Mouse (Mus musculus) limb, embryonic 14.5 days (tissue): ENCODE data around the gene Acbd6. TPM values are rescaled to one million over a fixed set of nuclear protein-coding genes. Genes with fewer than 3 reads are reported as not detected.

Experiments
- ATAC-seq: fragments of 200-750 bp; cut with Nextera tagmentation; 2 replicates; pipeline ENCODE4 v1.8.0; 2017; ENCODE audit warnings: low read depth, moderate number of reproducible peaks, moderate TSS enrichment; ENCODE audit not compliant: low FRiP score
- DNase-seq: peaks from one replicate; pipeline ENCODE4 v3.0.0-alpha.2; 2015; ENCODE audit warnings: low spot score
- H3K27ac ChIP-seq: fragments of 300-500 bp; sonication (generic); replicated peaks from 2 replicates; pipeline ENCODE4 v1.5.1; 2014; ENCODE audit warnings: low read depth, mild to moderate bottlenecking, low read length, moderate library complexity, mixed read lengths
- H3K27me3 ChIP-seq: fragments of 300-500 bp; sonication (generic); 2 replicates; pipeline ENCODE4 v1.6.1; 2014; ENCODE audit warnings: low read length, mixed read lengths; ENCODE audit not compliant: control insufficient read depth, insufficient read depth
- H3K36me3 ChIP-seq: fragments of 300-500 bp; sonication (generic); 2 replicates; pipeline ENCODE4 v1.6.1; 2014; ENCODE audit warnings: mild to moderate bottlenecking, low read length, moderate library complexity, mixed read lengths; ENCODE audit not compliant: control insufficient read depth, insufficient read depth
- H3K4me1 ChIP-seq: fragments of 300-500 bp; sonication (generic); 2 replicates; pipeline ENCODE4 v1.6.1; 2014; ENCODE audit warnings: antibody characterized with exemption, low read length, mixed read lengths; ENCODE audit not compliant: control insufficient read depth, insufficient read depth
- H3K4me2 ChIP-seq: fragments of 300-500 bp; sonication (generic); replicated peaks from 2 replicates; pipeline ENCODE4 v1.6.1; 2014; ENCODE audit warnings: low read depth, mild to moderate bottlenecking, low read length, moderate library complexity; ENCODE audit not compliant: severe bottlenecking
- H3K4me3 ChIP-seq: fragments of 300-500 bp; sonication (generic); replicated peaks from 2 replicates; pipeline ENCODE4 v1.5.1; 2014; ENCODE audit warnings: low read length
- H3K9ac ChIP-seq: fragments of 300-500 bp; sonication (generic); 2 replicates; pipeline ENCODE4 v1.6.1; 2014; ENCODE audit warnings: mild to moderate bottlenecking, low read depth, low read length, moderate library complexity; ENCODE audit not compliant: severe bottlenecking
- H3K9me3 ChIP-seq: fragments of 300-500 bp; sonication (generic); 2 replicates; pipeline ENCODE4 v1.6.1; 2016; ENCODE audit warnings: low read length; ENCODE audit not compliant: control insufficient read depth
- POLR2A ChIP-seq: fragments of 200-500 bp; IDR thresholded peaks from 2 replicates; pipeline ENCODE4 v1.8.0; 2012; ENCODE audit warnings: inconsistent platforms, mild to moderate bottlenecking, moderate library complexity, borderline replicate concordance; ENCODE audit not compliant: insufficient read depth, insufficient read length; ENCODE audit errors: extremely low read depth
- WGBS: fragments of 180-500 bp; shearing (Covaris S2); extraction: QIAGEN DNeasy Blood & Tissue Kit; methylation state at CpG from one replicate; pipeline ENCODE4 v1.1.7; 2014; 5-methylcytosine and 5-hydroxymethylcytosine counted together
- polyA plus RNA-seq, 2 experiments: library from polyadenylated mRNA; depleted of rRNA in 1 of 2; stranded (reverse) in 1 of 2; unstranded in 1 of 2; fragments of >200 nt; fragmentation: Nextera tagmentation in 1 of 2; extraction: Ambion mirVana in 1 of 2; gene quantifications; 2 replicates each; pipeline versions ENCODE4 v1.2.1 to v1.2.3; 2012 to 2014

Acbd6 gene
- polyA plus RNA-seq, 2 experiments: 87.9 to 88.3 TPM

GRCm38 (mm10) chr1:155520285-155520684 lies 37.6 kb upstream of the Acbd6 start:
- Histone ChIP-seq H3K9me3 (no peaks in the 10 kb centered on the region; the same call in 1 of the 2 replicates), H3K9ac (no peak overlapping the region), H3K4me2 (no peak overlapping the region), H3K27ac (no peak overlapping the region), H3K4me3 (no peak overlapping the region), H3K4me1 (no peaks in the 10 kb centered on the region), H3K27me3 (no peaks in the 10 kb centered on the region), H3K36me3 (no peaks in the 10 kb centered on the region)
- no peak for TF ChIP-seq POLR2A
- WGBS: 89% methylated on average over 4 of the region's 4 CpGs
- DNase-seq (no peak), ATAC-seq (no peak)

DNA sequence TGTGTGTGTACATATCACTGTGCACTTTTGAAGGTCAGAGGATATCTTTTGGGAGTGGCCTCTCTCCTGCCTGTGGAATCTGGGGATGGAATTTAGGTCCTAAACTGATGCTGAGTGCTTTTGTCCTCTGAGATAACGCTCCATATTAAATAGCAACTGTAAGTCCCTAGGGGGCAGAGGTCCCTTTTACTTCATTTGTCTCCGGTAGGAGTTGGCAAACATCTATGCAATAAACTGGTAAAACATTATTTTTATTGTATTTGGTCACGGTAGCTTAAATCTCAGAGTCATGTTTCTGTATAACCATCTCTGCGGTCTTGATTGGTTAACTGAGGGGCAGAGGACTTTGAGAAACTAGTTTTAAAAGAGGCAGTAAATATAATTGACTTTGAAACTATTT lies 35.4 kb upstream of the Acbd6 start:
- H3K27me3 ChIP-seq: no peaks in the 10 kb centered on the region
- no peaks in the 10 kb centered on the region for H3K36me3 ChIP-seq
- H3K4me3 ChIP-seq: no peak overlapping the region
- H3K27ac ChIP-seq: no peak overlapping the region
- H3K4me1 ChIP-seq: peaks cover 7% of the 10 kb centered on the region
- no peak overlapping the region for H3K4me2 ChIP-seq
- no peak for TF ChIP-seq POLR2A
- no peak for DNase-seq
- 61% methylated on average over 4 of the region's 4 CpGs for WGBS
- no peaks in the 10 kb centered on the region; the same call in 1 of the 2 replicates for H3K9me3 ChIP-seq
- ATAC-seq: no peak
- H3K9ac ChIP-seq: no peak overlapping the region

DNA sequence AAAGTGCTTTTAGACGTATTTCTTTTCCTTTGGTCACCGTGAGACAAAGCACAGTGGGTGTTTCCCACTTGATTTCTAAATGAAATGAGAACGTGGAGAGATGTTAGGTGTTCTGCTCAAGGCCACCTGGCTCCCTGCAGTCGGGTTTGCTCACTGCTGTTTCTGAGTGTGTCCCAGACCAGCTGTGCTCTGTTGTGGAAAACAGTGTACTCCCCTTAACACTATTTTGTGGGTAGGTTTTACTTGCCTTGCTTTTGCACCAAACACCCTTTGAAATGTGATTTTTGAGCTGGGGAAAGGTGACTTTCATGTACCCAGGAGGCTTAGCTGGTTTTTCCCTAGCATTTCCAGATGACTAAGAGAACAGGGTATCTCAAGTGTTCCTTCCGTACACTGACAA lies 31.7 kb upstream of the Acbd6 start:
- 45% methylated on average over 5 of the region's 5 CpGs for WGBS
- Histone ChIP-seq H3K36me3 (no peaks in the 10 kb centered on the region), H3K27ac (no peak overlapping the region), H3K27me3 (no peaks in the 10 kb centered on the region), H3K4me1 (peaks cover 20% of the 10 kb centered on the region), H3K9ac (no peak overlapping the region), H3K9me3 (no peaks in the 10 kb centered on the region), H3K4me3 (no peak overlapping the region), H3K4me2 (no peak overlapping the region)
- ATAC-seq (no peak), DNase-seq (no peak)
- no peak for TF ChIP-seq POLR2A

DNA sequence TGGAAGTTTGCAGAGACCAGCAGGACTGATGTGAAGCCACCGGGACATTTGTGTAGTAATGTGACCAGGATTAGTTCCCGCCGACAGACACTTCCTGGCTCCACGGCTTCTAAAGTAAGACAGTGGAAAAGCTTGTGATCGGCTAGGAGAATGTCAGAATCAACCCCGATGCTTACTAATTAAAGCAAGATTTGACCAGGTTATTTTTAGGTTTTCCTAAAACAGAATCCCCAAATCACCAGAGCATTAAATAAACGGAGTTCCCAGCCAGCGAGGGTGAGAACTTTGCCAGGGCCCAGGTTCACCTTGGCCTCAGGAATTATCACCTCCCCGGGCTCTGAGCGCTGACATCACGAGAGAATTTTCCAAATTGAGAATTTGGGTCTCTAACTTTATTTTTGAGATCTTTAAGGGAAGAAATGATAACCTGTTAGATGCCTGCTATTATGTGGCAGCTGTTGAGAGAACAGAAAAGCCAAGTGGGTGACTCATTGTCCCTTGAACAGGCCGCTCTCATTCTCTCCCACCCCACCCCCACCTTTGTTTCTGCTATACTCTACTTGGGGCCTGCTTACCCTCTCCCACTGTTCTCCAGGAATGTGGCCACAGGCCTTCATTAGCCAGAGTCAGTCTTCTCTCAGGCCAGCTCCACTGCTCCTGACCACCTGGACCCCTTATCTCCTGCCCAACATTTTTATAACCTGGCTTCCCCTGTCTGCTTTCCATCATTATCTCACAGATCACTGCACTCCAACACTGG lies 30.7 kb upstream of the Acbd6 start:
- TF ChIP-seq POLR2A: no peak
- ATAC-seq (no peak), DNase-seq (no peak)
- peaks cover 23% of the 10 kb centered on the region for H3K4me1 ChIP-seq
- no peak overlapping the region for H3K9ac ChIP-seq
- H3K27me3 ChIP-seq: no peaks in the 10 kb centered on the region
- 25% methylated on average over 12 of the region's 12 CpGs for WGBS
- no peaks in the 10 kb centered on the region for H3K36me3 ChIP-seq
- H3K4me3 ChIP-seq: no peak overlapping the region
- no peaks in the 10 kb centered on the region for H3K9me3 ChIP-seq
- H3K27ac ChIP-seq: no peak overlapping the region
- peak overlapping the region; percentile 15 for H3K4me2 ChIP-seq

GRCm38 (mm10) chr1:155527787-155528158 lies 30.1 kb upstream of the Acbd6 start:
- Histone ChIP-seq H3K4me2 (no peak overlapping the region), H3K4me3 (no peak overlapping the region), H3K27me3 (no peaks in the 10 kb centered on the region), H3K9me3 (no peaks in the 10 kb centered on the region), H3K36me3 (no peaks in the 10 kb centered on the region), H3K4me1 (peaks cover 23% of the 10 kb centered on the region), H3K9ac (no peak overlapping the region), H3K27ac (no peak overlapping the region)
- no peak for TF ChIP-seq POLR2A
- WGBS: 21% methylated on average over 8 of the region's 8 CpGs
- no peak for DNase-seq
- no peak for ATAC-seq
